Mouse (Mus musculus) kidney, embryonic 14.5 days (tissue): ENCODE data around the gene Trp53bp1. TPM values are rescaled to one million over a fixed set of nuclear protein-coding genes. Genes with fewer than 3 reads are reported as not detected.

Experiments used
- ATAC-seq: fragments of 200-750 bp; cut with Nextera tagmentation; 2 replicates; pipeline ENCODE4 v1.8.0; 2017; ENCODE audit warnings: moderate number of reproducible peaks, mild to moderate bottlenecking, moderate TSS enrichment, moderate library complexity; ENCODE audit not compliant: low FRiP score, low TSS enrichment
- H3K27ac ChIP-seq: fragments of 300-500 bp; sonication (generic); 2 replicates; pipeline ENCODE4 v1.5.1; 2014; ENCODE audit warnings: low read depth, mild to moderate bottlenecking, low read length, moderate library complexity, mixed read lengths
- H3K27me3 ChIP-seq: fragments of 300-500 bp; sonication (generic); 2 replicates; pipeline ENCODE4 v1.6.1; 2014; ENCODE audit warnings: mild to moderate bottlenecking, low read length; ENCODE audit not compliant: control insufficient read depth, insufficient read depth
- H3K36me3 ChIP-seq: fragments of 300-500 bp; sonication (generic); 2 replicates; pipeline ENCODE4 v1.6.1; 2014; ENCODE audit warnings: low read length, mixed read lengths; ENCODE audit not compliant: control insufficient read depth, insufficient read depth
- H3K4me1 ChIP-seq: fragments of 300-500 bp; sonication (generic); 2 replicates; pipeline ENCODE4 v1.6.1; 2014; ENCODE audit warnings: low read length, mixed read lengths; ENCODE audit not compliant: control insufficient read depth, insufficient read depth
- H3K4me2 ChIP-seq: fragments of 300-500 bp; sonication (generic); replicated peaks from 2 replicates; pipeline ENCODE4 v1.6.1; 2014; ENCODE audit warnings: low read depth, mild to moderate bottlenecking, low read length
- H3K4me3 ChIP-seq: fragments of 300-500 bp; sonication (generic); 2 replicates; pipeline ENCODE4 v1.5.1; 2014; ENCODE audit warnings: mild to moderate bottlenecking, low read length
- H3K9ac ChIP-seq: fragments of 300-500 bp; sonication (generic); 2 replicates; pipeline ENCODE4 v1.6.1; 2014; ENCODE audit warnings: low read depth, mild to moderate bottlenecking, low read length, moderate library complexity
- H3K9me3 ChIP-seq: fragments of 300-500 bp; sonication (generic); 2 replicates; pipeline ENCODE4 v1.6.1; 2016; ENCODE audit warnings: low read length; ENCODE audit not compliant: control insufficient read depth
- WGBS: fragments of 180-500 bp; shearing (Covaris S2); extraction: QIAGEN DNeasy Blood & Tissue Kit; methylation state at CpG from one replicate; pipeline ENCODE4 v1.1.7; 2014; 5-methylcytosine and 5-hydroxymethylcytosine counted together
- polyA plus RNA-seq: library from polyadenylated mRNA; unstranded; fragments of >200 nt; fragmentation: Nextera tagmentation; extraction: Ambion mirVana; gene quantifications from 2 replicates; pipeline ENCODE4 v1.2.1, GENCODE M21; 2014

Gene Trp53bp1
- polyA plus RNA-seq, 1 experiment from 2014 or later: 91.9 TPM

GRCm38 (mm10) chr2:121178828-121179479, 92.3 kb downstream of the Trp53bp1 start:
- H3K9ac ChIP-seq: no peak overlapping the region
- no peaks in the 10 kb centered on the region for H3K27me3 ChIP-seq
- no peak overlapping the region for H3K4me2 ChIP-seq
- WGBS: 95% methylated on average over 3 of the region's 3 CpGs
- H3K4me1 ChIP-seq: no peaks in the 10 kb centered on the region
- no peak overlapping the region for H3K4me3 ChIP-seq
- no peak for ATAC-seq
- no peaks in the 10 kb centered on the region for H3K9me3 ChIP-seq
- peaks cover 69% of the 10 kb centered on the region for H3K36me3 ChIP-seq
- H3K27ac ChIP-seq: no peak overlapping the region

- Histone ChIP-seq H3K4me1 (peaks cover 19% of the 10 kb centered on the region), H3K9ac (peak within 1 kb of the TSS; percentile 74), H3K36me3 (peaks cover 27% of the 10 kb centered on the region), H3K9me3 (no peaks in the 10 kb centered on the region), H3K27ac (peak within 1 kb of the TSS; percentile 93), H3K4me2 (peak within 1 kb of the TSS; percentile 70), H3K4me3 (peak within 1 kb of the TSS; percentile 65), H3K27me3 (no peaks in the 10 kb centered on the region)
- peak; percentile 94 for ATAC-seq
- WGBS: under 1% methylated on average over 66 of the region's 66 CpGs
These were observed 100.0 kb downstream of the Trp53bp1 start, which contains the start of gene Zscan29 for GRCm38 (mm10) chr2:121170980-121171742. Gene Zscan29, minus strand, starts transcription at chr2:121171125.

DNA sequence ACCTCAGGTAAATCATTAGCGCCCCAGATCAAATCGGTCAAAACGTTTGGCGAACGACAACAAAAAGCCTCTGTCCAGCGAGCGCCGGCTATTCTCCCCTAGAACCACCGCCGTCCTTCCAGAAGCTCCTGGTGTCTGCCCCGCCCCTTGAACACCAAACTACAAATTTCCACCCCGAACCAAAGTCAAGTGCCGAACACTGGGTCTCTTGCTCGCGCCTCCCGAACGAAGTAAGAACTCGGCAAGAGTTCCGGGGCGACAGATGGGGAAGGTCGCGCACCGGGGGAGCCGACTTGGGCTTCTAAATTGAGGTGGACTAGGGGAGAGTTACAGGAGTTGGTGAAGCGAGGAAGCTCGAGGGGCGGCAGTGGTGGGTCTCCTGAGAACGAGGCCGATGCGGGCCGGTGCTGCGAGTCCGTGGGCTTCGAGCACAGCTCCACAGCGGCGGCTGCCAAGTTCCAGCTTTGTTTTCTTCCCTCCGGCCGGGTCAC, 100.7 kb downstream of the Trp53bp1 start, which contains the start of gene Tubgcp4:
Gene Tubgcp4 (plus strand): TSS at position 174 of the 491 bp plus-strand sequence.
- WGBS: under 1% methylated on average over 38 of the region's 38 CpGs
- Histone ChIP-seq H3K36me3 (peaks cover 26% of the 10 kb centered on the region), H3K4me1 (peaks cover 19% of the 10 kb centered on the region)

GRCm38 (mm10) chr2:121169902-121170301, 101.3 kb downstream of the Trp53bp1 start:
- H3K27me3 ChIP-seq: no peaks in the 10 kb centered on the region
- H3K4me2 ChIP-seq: peak overlapping the region; percentile 70
- peaks cover 19% of the 10 kb centered on the region for H3K4me1 ChIP-seq
- ATAC-seq: no peak
- H3K9ac ChIP-seq: peak overlapping the region; percentile 74
- WGBS: 6% methylated on average over 9 of the region's 9 CpGs
- H3K4me3 ChIP-seq: peak overlapping the region; percentile 65
- H3K36me3 ChIP-seq: peaks cover 23% of the 10 kb centered on the region
- H3K27ac ChIP-seq: peak overlapping the region; percentile 93; the same call in 1 of the 2 replicates
- no peaks in the 10 kb centered on the region for H3K9me3 ChIP-seq

More for the DNA sequence above, 100.7 kb downstream of the Trp53bp1 start, which contains the start of gene Tubgcp4:
- peak within 1 kb of the TSS; percentile 93 for H3K27ac ChIP-seq
- peak within 1 kb of the TSS; percentile 74 for H3K9ac ChIP-seq
- H3K4me3 ChIP-seq: peak within 1 kb of the TSS; percentile 65
- H3K27me3 ChIP-seq: no peaks in the 10 kb centered on the region
- no peaks in the 10 kb centered on the region for H3K9me3 ChIP-seq
- H3K4me2 ChIP-seq: peak within 1 kb of the TSS; percentile 70
- peak; percentile 64 for ATAC-seq

GRCm38 (mm10) chr2:121169173-121169572, 102.0 kb downstream of the Trp53bp1 start:
- no peak overlapping the region for H3K27ac ChIP-seq
- no peaks in the 10 kb centered on the region for H3K9me3 ChIP-seq
- no peaks in the 10 kb centered on the region for H3K27me3 ChIP-seq
- no peak for ATAC-seq
- H3K4me1 ChIP-seq: peaks cover 19% of the 10 kb centered on the region
- H3K4me2 ChIP-seq: peak overlapping the region; percentile 70
- H3K36me3 ChIP-seq: peaks cover 22% of the 10 kb centered on the region
- H3K9ac ChIP-seq: peak overlapping the region; percentile 74; the same call in 1 of the 2 replicates
- H3K4me3 ChIP-seq: peak overlapping the region; percentile 65
- WGBS: 39% methylated on average over 4 of the region's 4 CpGs

- no peak overlapping the region for H3K4me3 ChIP-seq
- no peaks in the 10 kb centered on the region for H3K4me1 ChIP-seq
- H3K27ac ChIP-seq: no peak overlapping the region
- H3K36me3 ChIP-seq: peaks cover 25% of the 10 kb centered on the region
- WGBS: 88% methylated on average over 3 of the region's 3 CpGs
- ATAC-seq: no peak
- no peak overlapping the region for H3K9ac ChIP-seq
- no peaks in the 10 kb centered on the region for H3K27me3 ChIP-seq
- no peaks in the 10 kb centered on the region for H3K9me3 ChIP-seq
- H3K4me2 ChIP-seq: no peak overlapping the region
These were observed 118.1 kb downstream of the Trp53bp1 start for GRCm38 (mm10) chr2:121153100-121153499.

GRCm38 (mm10) chr2:121149679-121150078, 121.5 kb downstream of the Trp53bp1 start:
- Histone ChIP-seq H3K27ac (no peak overlapping the region), H3K4me2 (no peak overlapping the region), H3K4me1 (no peaks in the 10 kb centered on the region), H3K36me3 (peaks cover 30% of the 10 kb centered on the region), H3K9ac (no peak overlapping the region), H3K27me3 (no peaks in the 10 kb centered on the region), H3K9me3 (no peaks in the 10 kb centered on the region), H3K4me3 (no peak overlapping the region)
- WGBS: 94% methylated on average over 5 of the region's 5 CpGs
- no peak for ATAC-seq
